Mouse (Mus musculus): ENCODE measurements around the gene Chmp5.

GRCm38 (mm10) chr4:40946516-40947121 lies 1.6 kb upstream of the Chmp5 start:
- TF ChIP-seq CTCF (IDR thresholded peaks at IDR 0.05): no peak
- no peak for TF ChIP-seq POLR2A (IDR thresholded peaks at IDR 0.05; ENCODE audit: insufficient read depth, low read depth, low read length)

All from heart, adult 2 months (tissue).